Comparison of ENCODE assay signal across 17 mouse cellular contexts in genomic region chr4:41056742-41057332, GRCm38 (mm10). TPM values are rescaled to one million over a fixed set of nuclear protein-coding genes. Genes with fewer than 3 reads are reported as not detected.
DNase-seq lines count a peak whose midpoint lies in the region; ATAC-seq and TF ChIP-seq lines count a peak whose summit lies in the region.
"Had no signal": no experiment of that assay in that cellular context is flagged by ENCODE, and none has a peak within 500 bp of the region (broad histone marks: within the 10 kb centered on the region; RNA-seq: fewer than 3 reads in every experiment).

No protein-coding gene starts in this region.

- peak; percentile 12 to 40 for DNase-seq in cerebellum, postnatal 14 days
- no peak for DNase-seq in lung, adult 2 months
- DNase-seq in retina, embryonic 14.5 days (ENCODE audit: low spot score) = no peak
- no peak for DNase-seq in limb, embryonic 10.5 days (ENCODE audit: low spot score)
- DNase-seq: adrenal gland, adult 2 months; forebrain, postnatal 0 days; heart, adult 2 months; lung, postnatal 10 days; thymus, adult 18-20 months had no signal

- H3K4me3 ChIP-seq in E14TG2a.4 (replicated peaks; ENCODE audit: low read length) = peak overlapping the region; percentile 48
- H3K4me3 ChIP-seq in kidney, embryonic 15.5 days (replicated peaks) = no peak overlapping the region
- H3K4me3 ChIP-seq in liver, embryonic 12.5 days = no peak overlapping the region
- no peak overlapping the region for H3K4me3 ChIP-seq in lung, adult 2 months (replicated peaks; ENCODE audit: extremely low read depth, low read depth, low read length)
- H3K4me3 ChIP-seq in limb, embryonic 10.5 days = no peak overlapping the region
- H3K4me3 ChIP-seq: heart, adult 2 months; hindbrain, embryonic 13.5 days; intestine, embryonic 15.5 days; limb, embryonic 15.5 days had no signal

- no peak overlapping the region for H3K4me2 ChIP-seq in kidney, embryonic 15.5 days
- H3K4me2 ChIP-seq in liver, embryonic 12.5 days = peak overlapping the region; percentile 37
- H3K4me2 ChIP-seq: hindbrain, embryonic 13.5 days; intestine, embryonic 15.5 days; limb, embryonic 15.5 days had no signal

- H3K9ac ChIP-seq in kidney, embryonic 15.5 days = no peak overlapping the region
- H3K9ac ChIP-seq in liver, embryonic 12.5 days = peak overlapping the region; percentile 39; the same call in 1 of the 2 replicates
- H3K9ac ChIP-seq: forebrain, postnatal 0 days; hindbrain, embryonic 13.5 days; intestine, embryonic 15.5 days; limb, embryonic 15.5 days had no signal

- TF ChIP-seq CTCF in E14TG2a.4 (conservative IDR thresholded peaks at IDR 0.05; ENCODE audit: low read length) = no peak
- no peak for TF ChIP-seq CTCF in lung, adult 2 months (IDR thresholded peaks at IDR 0.05; ENCODE audit: insufficient read depth, low read length)

- H3K27me3 ChIP-seq in E14TG2a.4 (ENCODE audit: insufficient read depth, low read length) = no peaks in the 10 kb centered on the region
- no peaks in the 10 kb centered on the region for H3K27me3 ChIP-seq in kidney, embryonic 15.5 days
- H3K27me3 ChIP-seq in liver, embryonic 12.5 days (replicated peaks) = 0 out of 2 replicates have a peak, but pooled peaks cover 5% of the 10 kb centered on the region
- H3K27me3 ChIP-seq in limb, embryonic 10.5 days (ENCODE audit: low read depth, poor library complexity, severe bottlenecking) = no peaks in the 10 kb centered on the region
- H3K27me3 ChIP-seq: hindbrain, embryonic 13.5 days; intestine, embryonic 15.5 days; limb, embryonic 15.5 days had no signal

- H3K9me3 ChIP-seq in E14TG2a.4 (ENCODE audit: low read length) = no peaks in the 10 kb centered on the region
- H3K9me3 ChIP-seq in kidney, embryonic 15.5 days (replicated peaks) = no peaks in the 10 kb centered on the region
- no peaks in the 10 kb centered on the region for H3K9me3 ChIP-seq in liver, embryonic 12.5 days (replicated peaks)
- no peaks in the 10 kb centered on the region for H3K9me3 ChIP-seq in limb, embryonic 10.5 days (replicated peaks)
- H3K9me3 ChIP-seq: hindbrain, embryonic 13.5 days; intestine, embryonic 15.5 days; limb, embryonic 15.5 days had no signal

- H3K36me3 ChIP-seq in E14TG2a.4 (ENCODE audit: insufficient read depth, low read length) = no peaks in the 10 kb centered on the region
- H3K36me3 ChIP-seq in kidney, embryonic 15.5 days = no peaks in the 10 kb centered on the region
- H3K36me3 ChIP-seq in liver, embryonic 12.5 days = no peaks in the 10 kb centered on the region
- H3K36me3 ChIP-seq in limb, embryonic 10.5 days = no peaks in the 10 kb centered on the region
- H3K36me3 ChIP-seq: hindbrain, embryonic 13.5 days; intestine, embryonic 15.5 days; limb, embryonic 15.5 days had no signal

- 42% methylated on average over 7 of the region's 7 CpGs for WGBS in kidney, embryonic 15.5 days
- WGBS in liver, embryonic 12.5 days (ENCODE audit: insufficient replicate concordance) = 57% methylated on average over 7 of the region's 7 CpGs
- WGBS in lung, adult 2 months = 74% methylated on average over 7 of the region's 7 CpGs
- 70% methylated on average over 7 of the region's 7 CpGs for WGBS in limb, embryonic 10.5 days

- ATAC-seq in cerebellum, adult (ENCODE audit: insufficient number of reproducible peaks, low FRiP score, low TSS enrichment) = no peak
- ATAC-seq in kidney, embryonic 15.5 days (replicated peaks; ENCODE audit: low FRiP score) = peak; percentile 76
- ATAC-seq in liver, embryonic 12.5 days = peak; percentile 52
- ATAC-seq: forebrain, postnatal 0 days had no signal

- H3K4me1 ChIP-seq in E14TG2a.4 (replicated peaks; ENCODE audit: low read depth, low read length) = peaks cover 57% of the 10 kb centered on the region
- H3K4me1 ChIP-seq in kidney, embryonic 15.5 days = peaks cover 31% of the 10 kb centered on the region
- peaks cover 42% of the 10 kb centered on the region for H3K4me1 ChIP-seq in liver, embryonic 12.5 days
- 0 out of 2 replicates have a peak, but pooled peaks cover 4% of the 10 kb centered on the region for H3K4me1 ChIP-seq in lung, adult 2 months (ENCODE audit: control insufficient read depth, insufficient read depth, low read length)
- H3K4me1 ChIP-seq in limb, embryonic 10.5 days = peaks cover 7% of the 10 kb centered on the region; the same call in 1 of the 2 replicates
- H3K4me1 ChIP-seq: hindbrain, embryonic 13.5 days had no signal

- no peak for TF ChIP-seq POLR2A in lung, adult 2 months (IDR thresholded peaks at IDR 0.05; ENCODE audit: borderline replicate concordance, extremely low read depth, low read depth, low read length)

- peak overlapping the region; percentile 81 for H3K27ac ChIP-seq in kidney, embryonic 15.5 days
- 0 out of 2 replicates have a peak overlapping the region, but pooled peaks have one; percentile 7 for H3K27ac ChIP-seq in liver, embryonic 12.5 days
- no peak overlapping the region; the same call in 1 of the 2 replicates for H3K27ac ChIP-seq in limb, embryonic 10.5 days
- H3K27ac ChIP-seq: heart, adult 2 months; hindbrain, embryonic 13.5 days; intestine, embryonic 15.5 days; limb, embryonic 15.5 days had no signal

RNA-seq across cellular contexts. Expression of gene Aqp7, which starts 8.9 kb away (rescaled TPM):
- 0.88 and 1.1 TPM in 2 replicates for polyA plus RNA-seq in kidney, embryonic 15.5 days (2015; fragmentation: Nextera tagmentation; extraction: Ambion mirVana)
- polyA plus RNA-seq in liver, embryonic 12.5 days (2016; fragmentation: Nextera tagmentation; extraction: Ambion mirVana) = 1.3 and 1.8 TPM in 2 replicates
- polyA plus RNA-seq in lung, adult 2 months (2012; rRNA removed) = 2.6 and 2.9 TPM in 2 replicates
- polyA plus RNA-seq in limb, embryonic 10.5 days (2016; fragmentation: Nextera tagmentation; extraction: Ambion mirVana) = 0.06 and 0.24 TPM in 2 replicates
- polyA plus RNA-seq: forebrain, postnatal 0 days; hindbrain, embryonic 13.5 days; neural tube, embryonic 14.5 days had no signal

RNA-seq across cellular contexts. Expression of gene Aqp3, which starts 41.1 kb away (rescaled TPM):
- 29.0 and 33.1 TPM in 2 replicates for polyA plus RNA-seq in kidney, embryonic 15.5 days (2015; fragmentation: Nextera tagmentation; extraction: Ambion mirVana)
- polyA plus RNA-seq in liver, embryonic 12.5 days (2016; fragmentation: Nextera tagmentation; extraction: Ambion mirVana) = 20.9 and 22.3 TPM in 2 replicates
- 6.1 and 49.9 TPM in 2 replicates for polyA plus RNA-seq in lung, adult 2 months (2012; rRNA removed)
- 3.9 and 4.4 TPM in 2 replicates for polyA plus RNA-seq in limb, embryonic 10.5 days (2016; fragmentation: Nextera tagmentation; extraction: Ambion mirVana)
- polyA plus RNA-seq: hindbrain, embryonic 13.5 days had no signal

Comparison
In these comparisons a context has a peak if more than half of its experiments do, and no peak if none do; other contexts are left out.
1. DNase-seq: peak in cerebellum, postnatal 14 days (2 of 2); none in lung, adult 2 months (single experiment), retina, embryonic 14.5 days (single experiment) and limb, embryonic 10.5 days (single experiment).